Mouse (Mus musculus) heart, adult 2 months (tissue): ENCODE results near the gene Trim69.

ENCODE experiments used
- CTCF ChIP-seq: fragments of 200-600 bp; IDR thresholded peaks from 2 replicates; pipeline ENCODE4 v1.8.1; 2022; ENCODE audit warnings: antibody characterized with exemption, mild to moderate bottlenecking, moderate library complexity
- EP300 ChIP-seq: fragments of 200-500 bp; IDR thresholded peaks from 2 replicates; pipeline ENCODE4 v1.6.1; 2011; ENCODE audit warnings: low read depth, low read length, control low read depth; ENCODE audit not compliant: insufficient read depth
- POLR2A ChIP-seq: fragments of 200-500 bp; IDR thresholded peaks from 2 replicates; pipeline ENCODE4 v1.6.1; 2011; ENCODE audit warnings: mild to moderate bottlenecking, low read depth, low read length, control low read depth; ENCODE audit not compliant: insufficient read depth

DNA sequence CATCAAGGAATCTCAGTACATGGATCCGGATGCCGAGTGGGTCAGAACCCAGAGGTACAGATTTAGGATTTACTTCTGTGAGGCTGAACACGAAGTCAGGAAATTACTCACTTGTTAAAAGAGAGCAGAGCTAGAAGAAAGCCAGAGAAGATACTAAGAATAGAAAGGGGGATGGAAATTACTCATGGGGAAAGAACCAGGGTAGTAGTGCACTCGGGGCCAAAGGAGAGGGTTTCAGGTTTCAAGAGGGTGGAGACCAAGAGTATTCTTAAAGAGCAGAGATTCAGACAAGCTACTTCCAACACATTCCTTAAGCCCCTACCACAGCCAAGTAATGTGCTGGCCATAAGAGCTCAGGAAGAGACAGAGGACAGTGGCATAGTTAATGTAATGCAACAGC lies 1.0 kb downstream of the Trim69 start:
- TF ChIP-seq CTCF: no peak
- no peak for TF ChIP-seq EP300
- no peak for TF ChIP-seq POLR2A
